Mouse (Mus musculus): ENCODE results near the gene Gm20388. TPM values are rescaled to one million over a fixed set of nuclear protein-coding genes. Genes with fewer than 3 reads are reported as not detected.
"Not testable (repeated sequence)": the region's sequence is repeated elsewhere in the genome, so short reads cannot be mapped to it uniquely, and the experiment has no call there.

Gm20388 gene
- polyA plus RNA-seq, 1 experiment from 2014 or later = not detected

GRCm38 (mm10) chr8:123021259-123021658, 3110.6 kb downstream of the Gm20388 start:
- H3K9me3 ChIP-seq (ENCODE audit: control insufficient read depth, low read length) = no peaks in the 10 kb centered on the region
- WGBS = 83% methylated on average over 1 of the region's 1 CpGs
- H3K36me3 ChIP-seq (ENCODE audit: control insufficient read depth, insufficient read depth, low read length) = no peaks in the 10 kb centered on the region
- DNase-seq (ENCODE audit: low spot score) (no peak), ATAC-seq (ENCODE audit: insufficient number of reproducible peaks, low FRiP score, low TSS enrichment, low read depth) (no peak)
- peaks cover 6% of the 10 kb centered on the region; the same call in 1 of the 2 replicates for H3K4me1 ChIP-seq (ENCODE audit: control insufficient read depth, insufficient read depth, low read length)
- no peak overlapping the region for H3K4me3 ChIP-seq (ENCODE audit: low read depth, low read length)
- no peak overlapping the region for H3K4me2 ChIP-seq (ENCODE audit: low read depth, severe bottlenecking)
- H3K27ac ChIP-seq (replicated peaks; ENCODE audit: low read depth, low read length) = no peak overlapping the region
- H3K9ac ChIP-seq (ENCODE audit: low read length) = no peak overlapping the region
- H3K27me3 ChIP-seq (ENCODE audit: control insufficient read depth, insufficient read depth, low read length) = no peaks in the 10 kb centered on the region

GRCm38 (mm10) chr8:123022727-123023126, 3112.1 kb downstream of the Gm20388 start:
- H3K9me3 ChIP-seq (ENCODE audit: control insufficient read depth, low read length) = no peaks in the 10 kb centered on the region
- no peak overlapping the region for H3K9ac ChIP-seq (ENCODE audit: low read length)
- H3K4me1 ChIP-seq (ENCODE audit: control insufficient read depth, insufficient read depth, low read length) = peaks cover 6% of the 10 kb centered on the region; the same call in 1 of the 2 replicates
- no peaks in the 10 kb centered on the region for H3K27me3 ChIP-seq (ENCODE audit: control insufficient read depth, insufficient read depth, low read length)
- no peak overlapping the region for H3K27ac ChIP-seq (replicated peaks; ENCODE audit: low read depth, low read length)
- DNase-seq (ENCODE audit: low spot score) = no peak
- ATAC-seq (ENCODE audit: insufficient number of reproducible peaks, low FRiP score, low TSS enrichment, low read depth) = no peak
- no peak overlapping the region for H3K4me2 ChIP-seq (ENCODE audit: low read depth, severe bottlenecking)
- H3K36me3 ChIP-seq (ENCODE audit: control insufficient read depth, insufficient read depth, low read length) = no peaks in the 10 kb centered on the region
- H3K4me3 ChIP-seq (ENCODE audit: low read depth, low read length) = no peak overlapping the region
- WGBS = 82% methylated on average over 3 of the region's 3 CpGs

- Histone ChIP-seq H3K9me3 (ENCODE audit: control insufficient read depth, low read length) (no peaks in the 10 kb centered on the region), H3K36me3 (ENCODE audit: control insufficient read depth, insufficient read depth, low read length) (no peaks in the 10 kb centered on the region), H3K9ac (ENCODE audit: low read length) (no peak overlapping the region), H3K4me3 (ENCODE audit: low read depth, low read length) (no peak overlapping the region), H3K4me2 (ENCODE audit: low read depth, severe bottlenecking) (no peak overlapping the region), H3K4me1 (ENCODE audit: control insufficient read depth, insufficient read depth, low read length) (no peaks in the 10 kb centered on the region), H3K27ac (replicated peaks; ENCODE audit: low read depth, low read length) (no peak overlapping the region), H3K27me3 (ENCODE audit: control insufficient read depth, insufficient read depth, low read length) (no peaks in the 10 kb centered on the region)
- WGBS = 96% methylated on average over 2 of the region's 2 CpGs
- DNase-seq (ENCODE audit: low spot score) (no peak), ATAC-seq (ENCODE audit: insufficient number of reproducible peaks, low FRiP score, low TSS enrichment, low read depth) (no peak)
These were observed 3113.6 kb downstream of the Gm20388 start for GRCm38 (mm10) chr8:123024226-123024625.

GRCm38 (mm10) chr8:123025951-123026351, 3115.3 kb downstream of the Gm20388 start:
- no peak overlapping the region for H3K27ac ChIP-seq (replicated peaks; ENCODE audit: low read depth, low read length)
- ATAC-seq (ENCODE audit: insufficient number of reproducible peaks, low FRiP score, low TSS enrichment, low read depth) = no peak

GRCm38 (mm10) chr8:123027786-123028185, 3117.1 kb downstream of the Gm20388 start:
- ATAC-seq (ENCODE audit: insufficient number of reproducible peaks, low FRiP score, low TSS enrichment, low read depth) = no peak
- Histone ChIP-seq H3K4me3 (ENCODE audit: low read depth, low read length) (no peak overlapping the region), H3K27me3 (ENCODE audit: control insufficient read depth, insufficient read depth, low read length) (no peaks in the 10 kb centered on the region), H3K4me1 (ENCODE audit: control insufficient read depth, insufficient read depth, low read length) (no peaks in the 10 kb centered on the region), H3K36me3 (ENCODE audit: control insufficient read depth, insufficient read depth, low read length) (no peaks in the 10 kb centered on the region), H3K27ac (replicated peaks; ENCODE audit: low read depth, low read length) (no peak overlapping the region), H3K9ac (ENCODE audit: low read length) (no peak overlapping the region), H3K4me2 (ENCODE audit: low read depth, severe bottlenecking) (no peak overlapping the region), H3K9me3 (ENCODE audit: control insufficient read depth, low read length) (no peaks in the 10 kb centered on the region)
- DNase-seq (ENCODE audit: low spot score) = no peak
- 96% methylated on average over 8 of the region's 8 CpGs for WGBS

More at GRCm38 (mm10) chr8:123025951-123026351, 3115.3 kb downstream of the Gm20388 start:
- Histone ChIP-seq H3K4me3 (ENCODE audit: low read depth, low read length) (no peak overlapping the region), H3K4me2 (ENCODE audit: low read depth, severe bottlenecking) (no peak overlapping the region), H3K9ac (ENCODE audit: low read length) (no peak overlapping the region), H3K4me1 (ENCODE audit: control insufficient read depth, insufficient read depth, low read length) (no peaks in the 10 kb centered on the region), H3K27me3 (ENCODE audit: control insufficient read depth, insufficient read depth, low read length) (no peaks in the 10 kb centered on the region), H3K9me3 (ENCODE audit: control insufficient read depth, low read length) (no peaks in the 10 kb centered on the region), H3K36me3 (ENCODE audit: control insufficient read depth, insufficient read depth, low read length) (no peaks in the 10 kb centered on the region)
- DNase-seq (ENCODE audit: low spot score) = no peak
- WGBS = 89% methylated on average over 3 of the region's 3 CpGs

GRCm38 (mm10) chr8:123030091-123030490, 3119.4 kb downstream of the Gm20388 start:
- ATAC-seq (ENCODE audit: insufficient number of reproducible peaks, low FRiP score, low TSS enrichment, low read depth) = not testable (repeated sequence)

GRCm38 (mm10) chr8:123031321-123031978, 3120.8 kb downstream of the Gm20388 start:
- Histone ChIP-seq H3K9ac (ENCODE audit: low read length) (no peak overlapping the region), H3K27ac (replicated peaks; ENCODE audit: low read depth, low read length) (no peak overlapping the region), H3K9me3 (ENCODE audit: control insufficient read depth, low read length) (no peaks in the 10 kb centered on the region), H3K4me2 (ENCODE audit: low read depth, severe bottlenecking) (no peak overlapping the region), H3K27me3 (ENCODE audit: control insufficient read depth, insufficient read depth, low read length) (no peaks in the 10 kb centered on the region), H3K4me3 (ENCODE audit: low read depth, low read length) (no peak overlapping the region), H3K36me3 (ENCODE audit: control insufficient read depth, insufficient read depth, low read length) (no peaks in the 10 kb centered on the region), H3K4me1 (ENCODE audit: control insufficient read depth, insufficient read depth, low read length) (peaks cover 4% of the 10 kb centered on the region; the same call in 1 of the 2 replicates)
- DNase-seq (ENCODE audit: low spot score) (no peak), ATAC-seq (ENCODE audit: insufficient number of reproducible peaks, low FRiP score, low TSS enrichment, low read depth) (no peak)
- 89% methylated on average over 7 of the region's 7 CpGs for WGBS

More at GRCm38 (mm10) chr8:123030091-123030490, 3119.4 kb downstream of the Gm20388 start:
- H3K9ac ChIP-seq (ENCODE audit: low read length); H3K4me2 ChIP-seq (ENCODE audit: low read depth, severe bottlenecking); H3K27ac ChIP-seq (replicated peaks; ENCODE audit: low read depth, low read length); DNase-seq (ENCODE audit: low spot score); H3K4me1 ChIP-seq (ENCODE audit: control insufficient read depth, insufficient read depth, low read length); H3K36me3 ChIP-seq (ENCODE audit: control insufficient read depth, insufficient read depth, low read length); H3K9me3 ChIP-seq (ENCODE audit: control insufficient read depth, low read length); H3K4me3 ChIP-seq (ENCODE audit: low read depth, low read length); H3K27me3 ChIP-seq (ENCODE audit: control insufficient read depth, insufficient read depth, low read length): not testable (repeated sequence)
- 80% methylated on average over 5 of the region's 5 CpGs for WGBS

- Histone ChIP-seq H3K4me2 (ENCODE audit: low read depth, severe bottlenecking) (no peak overlapping the region), H3K27ac (replicated peaks; ENCODE audit: low read depth, low read length) (no peak overlapping the region), H3K27me3 (ENCODE audit: control insufficient read depth, insufficient read depth, low read length) (no peaks in the 10 kb centered on the region), H3K9ac (ENCODE audit: low read length) (no peak overlapping the region), H3K4me1 (ENCODE audit: control insufficient read depth, insufficient read depth, low read length) (peaks cover 4% of the 10 kb centered on the region; the same call in 1 of the 2 replicates), H3K4me3 (ENCODE audit: low read depth, low read length) (no peak overlapping the region), H3K36me3 (ENCODE audit: control insufficient read depth, insufficient read depth, low read length) (no peaks in the 10 kb centered on the region), H3K9me3 (ENCODE audit: control insufficient read depth, low read length) (no peaks in the 10 kb centered on the region)
- DNase-seq (ENCODE audit: low spot score) (no peak), ATAC-seq (ENCODE audit: insufficient number of reproducible peaks, low FRiP score, low TSS enrichment, low read depth) (no peak)
These were observed 3122.1 kb downstream of the Gm20388 start for GRCm38 (mm10) chr8:123032730-123033129.

GRCm38 (mm10) chr8:123033431-123033830, 3122.8 kb downstream of the Gm20388 start:
- H3K27ac ChIP-seq (replicated peaks; ENCODE audit: low read depth, low read length) = no peak overlapping the region

More at GRCm38 (mm10) chr8:123033431-123033830, 3122.8 kb downstream of the Gm20388 start:
- H3K4me2 ChIP-seq (ENCODE audit: low read depth, severe bottlenecking) = no peak overlapping the region
- ATAC-seq (ENCODE audit: insufficient number of reproducible peaks, low FRiP score, low TSS enrichment, low read depth) (no peak), DNase-seq (ENCODE audit: low spot score) (no peak)
- H3K36me3 ChIP-seq (ENCODE audit: control insufficient read depth, insufficient read depth, low read length) = no peaks in the 10 kb centered on the region
- H3K4me1 ChIP-seq (ENCODE audit: control insufficient read depth, insufficient read depth, low read length) = peaks cover 4% of the 10 kb centered on the region; the same call in 1 of the 2 replicates
- no peak overlapping the region for H3K9ac ChIP-seq (ENCODE audit: low read length)
- H3K27me3 ChIP-seq (ENCODE audit: control insufficient read depth, insufficient read depth, low read length) = no peaks in the 10 kb centered on the region
- H3K9me3 ChIP-seq (ENCODE audit: control insufficient read depth, low read length) = no peaks in the 10 kb centered on the region
- H3K4me3 ChIP-seq (ENCODE audit: low read depth, low read length) = no peak overlapping the region
